Mouse (Mus musculus): Measurements from ENCODE around the gene Mycn. TPM values are rescaled to one million over a fixed set of nuclear protein-coding genes. Genes with fewer than 3 reads are reported as not detected.

Gene Mycn
- polyA plus RNA-seq, 1 experiment from 2014 or later, result 141 TPM

DNA sequence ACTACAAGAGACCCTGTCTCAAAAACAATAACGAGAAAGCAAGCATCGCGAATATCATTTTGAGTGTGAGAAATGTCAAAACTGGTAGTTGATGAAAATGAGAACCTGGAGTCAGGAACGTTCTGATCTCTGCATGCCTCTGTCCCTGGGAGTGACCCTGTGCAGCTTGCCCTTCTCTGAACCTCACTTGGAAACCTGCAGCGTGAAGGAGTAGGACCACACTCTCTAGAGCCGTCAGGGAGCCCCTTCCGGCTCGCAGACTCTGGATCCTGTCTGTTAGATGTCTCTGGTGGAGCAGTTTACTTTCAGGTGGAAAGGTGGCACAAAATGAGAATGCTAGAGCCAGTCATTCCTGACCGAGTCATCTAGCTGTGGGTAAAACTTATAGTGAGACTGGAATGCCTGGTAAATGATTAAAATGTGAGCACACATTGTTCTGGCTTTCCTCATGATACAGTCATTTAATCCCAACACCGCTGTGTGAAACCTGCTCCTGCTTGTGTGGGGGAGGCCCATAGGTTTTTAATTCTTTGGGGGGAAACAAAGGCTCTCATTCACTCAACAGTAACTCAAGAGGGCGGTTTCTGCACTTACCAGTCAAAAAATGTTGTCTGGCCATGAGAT is 31.2 kb downstream of the Mycn start:
- H3K9me3 ChIP-seq (replicated peaks), result no peaks in the 10 kb centered on the region

DNA sequence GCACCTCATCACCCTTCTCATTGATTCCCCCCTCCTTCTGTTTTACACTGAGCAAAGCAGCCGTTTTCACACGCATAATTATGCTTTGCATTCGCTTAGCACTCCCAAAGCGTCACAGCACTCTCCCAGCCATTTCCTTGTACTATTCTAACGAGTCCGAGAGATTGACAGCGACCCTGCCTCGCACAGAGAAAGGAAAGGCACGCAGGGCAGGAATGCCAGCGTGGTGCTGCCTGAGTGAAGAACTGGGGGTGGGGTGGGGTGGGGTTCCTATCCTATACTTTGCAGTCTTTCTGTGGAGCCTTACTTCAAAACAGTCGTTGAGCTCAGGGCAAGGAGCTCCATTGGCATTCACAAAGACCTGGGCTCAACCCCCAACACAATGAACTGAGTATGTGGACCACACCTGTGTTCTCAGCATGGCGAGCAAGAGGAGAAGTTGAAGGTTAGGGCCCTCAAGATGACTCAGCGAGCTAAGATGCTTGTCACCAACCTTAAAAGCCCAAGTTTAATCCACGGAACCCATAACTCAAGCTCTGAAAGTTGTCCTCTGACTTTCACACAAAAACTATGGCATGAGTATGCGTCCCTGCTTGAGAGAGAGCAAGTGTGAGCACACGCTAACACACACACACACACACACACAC is 32.0 kb downstream of the Mycn start:
- WGBS, result 69% methylated on average over 16 of the region's 16 CpGs
- Histone ChIP-seq H3K4me3 (no peak overlapping the region), H3K36me3 (no peaks in the 10 kb centered on the region), H3K4me1 (peaks cover 29% of the 10 kb centered on the region), H3K27me3 (ENCODE audit: low read depth, poor library complexity, severe bottlenecking) (peaks cover 12% of the 10 kb centered on the region), H3K27ac (replicated peaks) (peak overlapping the region; percentile 38; the same call in 1 of the 2 replicates), H3K9me3 (replicated peaks) (no peaks in the 10 kb centered on the region)
- DNase-seq (ENCODE audit: low spot score), result no peak

More for the DNA sequence above, 31.2 kb downstream of the Mycn start:
- 85% methylated on average over 11 of the region's 11 CpGs for WGBS
- Histone ChIP-seq H3K4me1 (peaks cover 22% of the 10 kb centered on the region), H3K36me3 (no peaks in the 10 kb centered on the region), H3K27ac (replicated peaks) (no peak overlapping the region), H3K4me3 (no peak overlapping the region), H3K27me3 (ENCODE audit: low read depth, poor library complexity, severe bottlenecking) (peaks cover 12% of the 10 kb centered on the region)
- no peak for DNase-seq (ENCODE audit: low spot score)

DNA sequence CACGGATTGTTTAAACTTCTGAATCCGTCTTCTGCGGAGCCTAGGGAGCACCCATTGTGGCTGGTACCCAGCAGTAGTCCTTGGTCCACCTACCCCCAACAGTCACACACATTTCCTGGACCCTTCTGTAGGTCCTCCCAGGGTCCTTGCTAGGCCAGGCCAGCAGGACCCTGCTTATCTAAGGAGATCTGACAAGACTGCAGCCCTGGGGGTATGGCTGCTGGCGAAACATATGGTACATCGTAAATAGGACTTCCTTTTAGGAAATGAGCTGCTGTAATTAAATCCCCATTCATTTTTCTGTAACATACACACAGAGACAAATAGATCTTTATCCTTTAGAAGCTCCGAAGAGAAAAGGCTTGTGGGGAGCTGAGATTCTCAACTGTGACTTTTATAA is 34.9 kb downstream of the Mycn start:
- DNase-seq (ENCODE audit: low spot score), result no peak
- peaks cover 42% of the 10 kb centered on the region for H3K4me1 ChIP-seq

DNA sequence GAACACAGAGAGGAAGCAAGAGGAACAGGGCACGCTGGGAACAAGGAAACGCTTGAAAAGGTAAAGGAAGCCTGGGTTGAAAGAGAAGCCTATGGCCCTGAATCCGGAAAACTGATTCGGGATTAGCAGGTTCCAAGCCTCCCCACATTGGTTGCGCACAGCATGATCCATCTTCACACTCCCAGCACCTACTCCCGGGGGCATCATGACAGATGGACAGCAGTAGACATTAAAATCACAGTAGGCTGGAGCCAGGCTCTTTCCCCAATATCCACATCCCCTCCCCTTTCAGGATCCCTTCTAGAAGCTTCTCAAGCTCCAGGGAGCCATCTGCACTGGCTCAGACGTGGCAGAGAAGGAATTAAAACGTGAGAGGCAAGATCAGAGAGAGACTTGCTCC is 35.4 kb downstream of the Mycn start:
- Histone ChIP-seq H3K9me3 (replicated peaks) (no peaks in the 10 kb centered on the region), H3K4me1 (peaks cover 42% of the 10 kb centered on the region), H3K36me3 (no peaks in the 10 kb centered on the region), H3K27me3 (ENCODE audit: low read depth, poor library complexity, severe bottlenecking) (peaks cover 9% of the 10 kb centered on the region), H3K4me3 (no peak overlapping the region), H3K27ac (replicated peaks) (peak overlapping the region; percentile 33)
- 64% methylated on average over 8 of the region's 8 CpGs for WGBS
- DNase-seq (ENCODE audit: low spot score), result no peak

More for the DNA sequence above, 34.9 kb downstream of the Mycn start:
- Histone ChIP-seq H3K27ac (replicated peaks) (peak overlapping the region; percentile 33), H3K27me3 (ENCODE audit: low read depth, poor library complexity, severe bottlenecking) (peaks cover 9% of the 10 kb centered on the region), H3K4me3 (no peak overlapping the region), H3K9me3 (replicated peaks) (no peaks in the 10 kb centered on the region), H3K36me3 (no peaks in the 10 kb centered on the region)
- WGBS, result 74% methylated on average over 6 of the region's 6 CpGs

DNA sequence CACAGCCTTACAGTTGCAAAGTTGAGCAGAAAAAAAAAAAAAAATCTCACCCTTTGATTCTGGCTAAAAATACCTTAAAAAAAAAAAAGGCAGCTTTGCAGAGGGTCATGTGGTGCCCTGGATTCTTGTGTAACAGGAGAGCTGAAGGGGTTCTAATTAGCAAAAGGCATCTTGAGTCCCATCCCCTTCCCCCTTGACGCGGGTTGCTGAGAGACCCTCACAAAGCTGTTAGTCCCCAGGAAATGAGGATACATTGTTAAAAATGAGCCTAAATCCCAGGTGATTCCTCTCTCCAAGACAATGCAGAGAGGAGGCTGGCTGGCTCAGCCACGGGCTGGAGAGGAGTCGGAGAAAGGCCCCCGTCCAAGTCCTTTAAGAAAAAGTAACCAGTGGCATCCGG is 36.6 kb downstream of the Mycn start:
- no peak for DNase-seq (ENCODE audit: low spot score)
- no peaks in the 10 kb centered on the region for H3K36me3 ChIP-seq
- H3K9me3 ChIP-seq (replicated peaks), result no peaks in the 10 kb centered on the region; the same call in 1 of the 2 replicates
- WGBS, result 29% methylated on average over 6 of the region's 6 CpGs
- H3K4me3 ChIP-seq, result peak overlapping the region; percentile 53
- peaks cover 9% of the 10 kb centered on the region for H3K27me3 ChIP-seq (ENCODE audit: low read depth, poor library complexity, severe bottlenecking)
- peaks cover 42% of the 10 kb centered on the region for H3K4me1 ChIP-seq
- peak overlapping the region; percentile 95 for H3K27ac ChIP-seq (replicated peaks)

DNA sequence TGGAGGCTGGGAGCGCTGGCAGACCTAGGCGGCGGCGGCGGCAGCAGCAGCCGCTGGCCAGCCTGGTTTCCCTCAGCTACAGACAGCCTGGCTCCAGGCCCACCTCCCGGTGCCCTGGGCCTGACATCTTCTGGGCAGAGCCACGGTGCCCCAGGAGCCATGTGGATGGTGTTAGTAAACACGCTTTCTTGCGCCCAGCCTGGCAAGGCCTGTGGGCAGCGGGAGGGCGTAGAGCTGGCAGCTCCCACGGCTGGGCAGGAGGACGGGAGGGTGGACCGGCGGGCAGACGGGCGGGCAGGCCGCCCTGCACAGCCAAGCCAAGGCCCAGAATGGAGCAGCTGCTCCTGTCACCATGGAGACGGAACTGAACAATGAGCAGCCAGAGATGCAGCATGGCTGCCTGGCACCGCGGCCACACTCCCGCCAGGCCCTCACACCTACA is 37.2 kb downstream of the Mycn start:
- WGBS, result 4% methylated on average over 23 of the region's 23 CpGs
- peak overlapping the region; percentile 95 for H3K27ac ChIP-seq (replicated peaks)
- H3K36me3 ChIP-seq, result no peaks in the 10 kb centered on the region
- peaks cover 38% of the 10 kb centered on the region for H3K4me1 ChIP-seq
- H3K9me3 ChIP-seq (replicated peaks), result no peaks in the 10 kb centered on the region; the same call in 1 of the 2 replicates
- peak; percentile 87 for DNase-seq (ENCODE audit: low spot score)
- H3K27me3 ChIP-seq (ENCODE audit: low read depth, poor library complexity, severe bottlenecking), result peaks cover 9% of the 10 kb centered on the region
- H3K4me3 ChIP-seq, result peak overlapping the region; percentile 53

DNA sequence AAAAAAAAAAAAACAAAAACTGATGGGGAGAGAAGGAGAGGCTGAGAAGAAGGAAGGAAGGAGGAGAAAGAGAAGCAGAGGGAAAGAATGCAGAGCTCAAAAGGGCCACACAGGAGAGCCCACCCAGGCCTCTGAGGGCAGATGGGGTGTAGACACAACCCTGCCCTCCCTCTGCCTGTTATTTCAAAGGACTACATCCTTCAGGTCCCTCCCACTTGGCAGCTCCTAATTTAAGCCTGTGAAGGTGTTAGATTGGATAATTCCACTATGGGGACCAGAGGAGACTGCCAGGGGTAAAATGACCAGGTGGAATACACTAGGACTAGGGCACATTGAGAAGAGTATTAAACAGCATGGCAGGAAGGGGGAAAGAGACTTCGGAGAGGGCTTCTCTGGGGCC is 37.6 kb downstream of the Mycn start:
- Histone ChIP-seq H3K27me3 (ENCODE audit: low read depth, poor library complexity, severe bottlenecking) (peaks cover 9% of the 10 kb centered on the region), H3K36me3 (no peaks in the 10 kb centered on the region), H3K4me3 (peak overlapping the region; percentile 53), H3K9me3 (replicated peaks) (no peaks in the 10 kb centered on the region; the same call in 1 of the 2 replicates), H3K27ac (replicated peaks) (peak overlapping the region; percentile 95), H3K4me1 (peaks cover 34% of the 10 kb centered on the region)
- no peak for DNase-seq (ENCODE audit: low spot score)
- WGBS, result 53% methylated on average over 1 of the region's 1 CpGs

DNA sequence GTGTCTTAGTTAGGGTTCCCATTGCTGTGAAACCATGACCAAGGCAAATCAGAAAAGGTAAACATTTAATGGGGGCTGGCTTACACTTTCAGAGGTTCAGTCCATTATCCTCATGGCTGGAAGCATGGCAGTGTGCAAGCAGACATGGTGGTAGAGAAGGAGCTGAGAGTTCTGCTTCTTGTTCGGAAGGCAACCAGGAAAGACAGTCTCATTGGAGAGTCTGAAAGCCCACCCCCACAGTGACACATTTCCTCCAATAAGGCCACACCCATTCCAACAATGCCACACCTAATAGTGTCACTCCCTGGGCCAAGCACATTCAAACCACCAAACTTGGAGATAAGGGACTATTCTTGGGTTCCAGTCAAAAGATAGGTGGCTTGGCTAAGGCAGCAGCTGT is 39.3 kb downstream of the Mycn start:
- 97% methylated on average over 1 of the region's 1 CpGs for WGBS
- H3K9me3 ChIP-seq (replicated peaks), result no peaks in the 10 kb centered on the region; the same call in 1 of the 2 replicates
- DNase-seq (ENCODE audit: low spot score), result no peak
- H3K4me3 ChIP-seq, result no peak overlapping the region
- peaks cover 45% of the 10 kb centered on the region for H3K4me1 ChIP-seq
- H3K27me3 ChIP-seq (ENCODE audit: low read depth, poor library complexity, severe bottlenecking), result peaks cover 9% of the 10 kb centered on the region
- no peaks in the 10 kb centered on the region for H3K36me3 ChIP-seq
- no peak overlapping the region for H3K27ac ChIP-seq (replicated peaks)

DNA sequence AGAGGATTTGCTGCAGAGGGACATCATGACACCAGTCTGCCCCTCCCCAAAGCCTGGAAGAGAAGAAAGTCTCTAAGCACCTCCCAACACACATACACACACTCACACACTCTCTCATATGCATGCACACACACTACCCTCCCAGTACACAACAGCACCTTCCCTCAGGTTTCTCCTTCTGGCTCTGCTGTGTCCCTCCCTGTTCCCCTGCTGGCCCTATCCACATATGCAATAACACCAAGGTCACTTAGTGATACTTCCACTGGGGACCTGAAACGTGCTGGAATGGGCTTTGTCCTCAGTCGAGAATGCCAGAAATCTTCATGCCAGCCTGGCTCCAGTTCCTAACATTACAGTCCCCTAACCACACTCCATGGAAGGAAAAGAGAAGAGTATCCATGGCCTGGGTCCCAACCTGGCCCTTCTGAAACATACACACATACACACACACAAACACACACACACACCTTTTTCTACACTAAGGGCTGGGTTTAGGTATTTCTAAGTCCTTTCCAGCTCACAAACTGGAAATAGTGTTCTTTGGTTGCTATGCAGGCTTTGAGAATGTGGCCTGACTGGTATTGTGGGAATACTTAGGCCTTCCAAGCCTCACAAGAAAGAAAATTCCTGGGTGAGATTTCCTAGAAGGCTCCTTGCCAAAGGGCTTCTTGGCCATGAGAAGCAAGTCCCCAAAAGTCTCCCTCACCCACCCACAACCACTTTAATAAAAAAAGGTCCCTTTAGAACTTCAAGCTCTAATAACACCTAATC is 43.2 kb downstream of the Mycn start:
- no peak overlapping the region for H3K4me3 ChIP-seq
- H3K9me3 ChIP-seq (replicated peaks), result no peaks in the 10 kb centered on the region; the same call in 1 of the 2 replicates
- no peaks in the 10 kb centered on the region for H3K27me3 ChIP-seq (ENCODE audit: low read depth, poor library complexity, severe bottlenecking)
- WGBS, result 62% methylated on average over 2 of the region's 2 CpGs
- H3K27ac ChIP-seq (replicated peaks), result 0 out of 2 replicates have a peak overlapping the region, but pooled peaks have one; percentile 13
- H3K4me1 ChIP-seq, result peaks cover 13% of the 10 kb centered on the region
- no peaks in the 10 kb centered on the region for H3K36me3 ChIP-seq
- no peak for DNase-seq (ENCODE audit: low spot score)

DNA sequence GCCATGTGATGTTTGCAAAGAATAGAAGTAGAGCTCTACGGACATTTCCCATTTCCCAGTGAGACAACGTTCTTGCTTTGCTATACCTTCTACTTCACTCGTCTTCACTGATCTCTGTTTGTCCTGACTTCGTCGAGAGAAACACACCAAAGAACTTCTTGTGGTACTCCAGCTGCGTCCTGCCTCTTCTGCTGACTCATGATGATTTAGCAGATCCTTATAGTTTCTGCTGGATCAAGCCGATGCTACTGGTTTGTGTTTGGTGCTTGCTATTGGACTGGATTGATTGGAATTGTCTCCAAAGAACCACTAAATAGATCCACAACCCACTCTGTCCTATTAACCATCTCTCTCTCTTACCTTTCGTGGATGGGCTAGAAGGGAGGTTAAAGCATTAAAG is 47.7 kb downstream of the Mycn start:
- no peaks in the 10 kb centered on the region for H3K27me3 ChIP-seq (ENCODE audit: low read depth, poor library complexity, severe bottlenecking)
- DNase-seq (ENCODE audit: low spot score), result no peak
- H3K4me3 ChIP-seq, result no peak overlapping the region
- no peaks in the 10 kb centered on the region for H3K36me3 ChIP-seq
- H3K9me3 ChIP-seq (replicated peaks), result no peaks in the 10 kb centered on the region
- no peak overlapping the region for H3K27ac ChIP-seq (replicated peaks)
- WGBS, result 90% methylated on average over 8 of the region's 8 CpGs
- H3K4me1 ChIP-seq, result peaks cover 12% of the 10 kb centered on the region

DNA sequence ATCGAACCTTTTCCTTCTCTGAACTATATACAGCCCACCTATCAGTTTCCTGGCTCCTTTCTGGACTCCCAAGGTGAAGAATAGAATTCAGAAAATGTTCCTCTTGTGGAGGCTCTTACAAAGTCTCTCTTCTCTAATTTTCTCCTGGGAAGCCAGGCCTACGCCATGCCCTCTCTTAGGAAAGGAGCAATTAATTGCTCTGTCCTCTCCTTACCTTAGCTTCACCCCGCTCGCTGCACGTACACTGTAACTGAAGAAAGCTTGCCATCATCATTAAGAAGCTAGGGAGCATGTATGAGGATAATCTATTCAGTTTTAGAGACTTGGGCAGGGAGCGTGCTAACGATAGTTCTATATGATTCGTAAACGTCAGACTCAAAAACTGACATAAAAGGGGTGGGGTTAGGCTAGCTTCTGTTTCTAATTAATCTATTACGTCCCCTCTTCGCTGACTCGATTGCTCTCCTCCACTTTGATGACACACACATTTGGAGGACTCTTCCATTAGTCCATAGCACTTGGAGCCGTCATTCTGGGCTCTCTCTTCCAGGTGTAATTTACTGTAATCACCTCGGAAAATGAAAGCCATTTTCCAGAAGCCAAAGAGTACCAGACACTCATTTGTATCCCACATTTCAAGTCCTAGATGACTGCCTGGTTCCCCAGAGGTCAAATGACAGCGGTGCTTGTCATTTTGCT is 55.4 kb downstream of the Mycn start:
- Histone ChIP-seq H3K9me3 (replicated peaks) (no peaks in the 10 kb centered on the region), H3K4me1 (peaks cover 19% of the 10 kb centered on the region), H3K27ac (replicated peaks) (peak overlapping the region; percentile 24; the same call in 1 of the 2 replicates), H3K4me3 (no peak overlapping the region), H3K36me3 (no peaks in the 10 kb centered on the region), H3K27me3 (ENCODE audit: low read depth, poor library complexity, severe bottlenecking) (no peaks in the 10 kb centered on the region)
- WGBS, result 74% methylated on average over 15 of the region's 15 CpGs
- DNase-seq (ENCODE audit: low spot score), result no peak

Measured in midbrain, embryonic 10.5 days (tissue).